Mouse (Mus musculus): ENCODE results near the gene Zfyve1.

DNA sequence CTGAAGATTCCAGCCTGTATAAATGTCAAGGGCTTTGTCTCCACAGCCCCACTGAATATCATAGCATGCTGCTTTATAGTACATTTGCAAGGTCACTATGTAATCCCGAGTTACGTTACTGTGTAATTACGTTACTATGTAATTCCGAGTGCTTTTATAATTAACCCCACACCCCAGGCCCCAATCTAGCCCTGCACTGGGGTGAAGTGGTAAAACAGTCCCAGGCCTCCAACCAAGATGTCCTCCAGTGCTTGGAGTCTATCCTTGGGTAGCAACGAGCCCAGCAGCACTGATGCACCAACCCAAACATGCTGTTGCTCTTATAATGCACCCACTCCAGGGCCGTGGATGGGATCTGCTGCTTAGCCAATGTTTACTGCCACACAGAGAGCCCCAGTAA, 74.0 kb downstream of the Zfyve1 start:
- TF ChIP-seq CTCF (IDR thresholded peaks at IDR 0.05; ENCODE audit: low read depth) (no peak), EP300 (optimal IDR thresholded peaks at IDR 0.05) (no peak)

Data from stomach, postnatal 0 days (tissue).